Mouse (Mus musculus): ENCODE results near the gene Tnik. TPM values are rescaled to one million over a fixed set of nuclear protein-coding genes. Genes with fewer than 3 reads are reported as not detected.

Gene Tnik
- polyA plus RNA-seq, 1 experiment from 2014 or later = 114 TPM

DNA sequence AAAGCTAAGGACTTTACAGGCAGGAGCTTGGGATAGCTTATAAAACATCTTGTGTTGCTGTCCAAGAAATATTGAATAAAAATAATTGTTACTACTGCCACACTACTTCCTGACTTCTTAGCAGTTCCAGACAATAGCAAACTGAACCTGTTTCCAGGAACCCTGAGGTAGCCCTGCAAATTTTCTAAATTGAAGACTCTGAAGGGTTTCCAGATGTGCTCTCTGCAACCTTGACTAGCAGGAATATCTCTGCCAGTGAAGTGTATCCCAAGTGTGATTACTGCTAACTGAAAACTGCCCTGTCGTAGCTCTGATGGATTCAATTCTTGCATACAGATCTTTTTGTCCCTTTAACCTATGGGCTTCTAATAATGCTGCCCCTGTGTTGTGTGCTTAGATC lies 343.7 kb downstream of the Tnik start:
- Histone ChIP-seq H3K9me3 (ENCODE audit: control insufficient read depth, low read length) (no peaks in the 10 kb centered on the region), H3K27ac (replicated peaks; ENCODE audit: low read depth, low read length) (no peak overlapping the region), H3K9ac (replicated peaks; ENCODE audit: low read length) (no peak overlapping the region), H3K4me3 (replicated peaks; ENCODE audit: low read depth, low read length) (no peak overlapping the region), H3K4me1 (ENCODE audit: control insufficient read depth, insufficient read depth, low read length) (no peaks in the 10 kb centered on the region), H3K36me3 (ENCODE audit: control insufficient read depth, insufficient read depth, low read length) (peaks cover 47% of the 10 kb centered on the region), H3K27me3 (ENCODE audit: control insufficient read depth, insufficient read depth, low read length) (no peaks in the 10 kb centered on the region), H3K4me2 (ENCODE audit: low read length) (no peak overlapping the region)
- WGBS = 46% methylated on average over 1 of the region's 1 CpGs
- no peak for ATAC-seq (ENCODE audit: low FRiP score, low TSS enrichment)
- no peak for DNase-seq

DNA sequence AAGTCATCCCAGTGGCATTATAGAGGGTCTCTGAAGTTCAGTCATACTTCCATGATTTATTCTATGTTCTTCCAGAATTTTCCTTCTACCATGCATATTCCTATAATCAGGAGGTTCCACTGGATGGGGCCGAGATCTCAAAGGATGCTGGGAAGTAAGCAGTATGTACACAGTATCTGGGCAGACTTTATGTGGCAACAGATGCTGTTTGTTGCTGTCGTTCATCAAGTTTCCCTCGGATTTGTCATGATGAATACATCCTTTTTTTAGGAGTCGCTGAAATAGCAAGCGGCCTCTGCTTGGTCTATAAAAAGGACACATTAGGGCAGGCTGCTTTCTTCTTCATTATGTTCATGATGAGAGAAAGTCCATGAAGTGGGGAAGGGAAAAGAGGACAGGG lies 349.3 kb downstream of the Tnik start:
- no peak for DNase-seq
- H3K9ac ChIP-seq (replicated peaks; ENCODE audit: low read length) = no peak overlapping the region
- H3K4me3 ChIP-seq (replicated peaks; ENCODE audit: low read depth, low read length) = no peak overlapping the region
- no peaks in the 10 kb centered on the region for H3K4me1 ChIP-seq (ENCODE audit: control insufficient read depth, insufficient read depth, low read length)
- no peak for ATAC-seq (ENCODE audit: low FRiP score, low TSS enrichment)
- WGBS = 87% methylated on average over 5 of the region's 5 CpGs
- no peaks in the 10 kb centered on the region for H3K27me3 ChIP-seq (ENCODE audit: control insufficient read depth, insufficient read depth, low read length)
- no peak overlapping the region for H3K4me2 ChIP-seq (ENCODE audit: low read length)
- H3K27ac ChIP-seq (replicated peaks; ENCODE audit: low read depth, low read length) = no peak overlapping the region
- no peaks in the 10 kb centered on the region for H3K9me3 ChIP-seq (ENCODE audit: control insufficient read depth, low read length)
- peaks cover 32% of the 10 kb centered on the region for H3K36me3 ChIP-seq (ENCODE audit: control insufficient read depth, insufficient read depth, low read length)

DNA sequence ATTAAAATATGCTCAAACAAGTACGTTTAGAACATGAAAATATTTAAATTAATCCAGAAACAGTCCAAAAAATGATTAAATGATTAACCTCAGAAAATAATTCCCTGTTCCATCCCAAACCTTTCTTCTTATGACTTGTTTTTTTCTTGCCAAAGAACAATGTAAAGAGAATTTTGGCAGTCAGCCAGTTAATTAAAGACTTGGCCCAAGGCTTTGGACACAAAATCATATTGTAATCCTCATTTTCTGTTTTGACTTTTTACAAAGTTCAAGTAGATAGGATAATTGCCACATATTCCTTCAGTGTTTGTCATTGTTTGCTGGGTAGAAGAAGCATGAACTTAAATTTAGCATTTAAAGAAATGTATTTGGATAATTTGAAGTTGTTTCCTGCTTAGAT lies 353.4 kb downstream of the Tnik start:
- Histone ChIP-seq H3K27ac (replicated peaks; ENCODE audit: low read depth, low read length) (no peak overlapping the region), H3K4me1 (ENCODE audit: control insufficient read depth, insufficient read depth, low read length) (no peaks in the 10 kb centered on the region), H3K4me3 (replicated peaks; ENCODE audit: low read depth, low read length) (no peak overlapping the region), H3K9me3 (ENCODE audit: control insufficient read depth, low read length) (no peaks in the 10 kb centered on the region), H3K4me2 (ENCODE audit: low read length) (no peak overlapping the region), H3K9ac (replicated peaks; ENCODE audit: low read length) (no peak overlapping the region), H3K36me3 (ENCODE audit: control insufficient read depth, insufficient read depth, low read length) (peaks cover 26% of the 10 kb centered on the region), H3K27me3 (ENCODE audit: control insufficient read depth, insufficient read depth, low read length) (no peaks in the 10 kb centered on the region)
- peak; percentile 56 for DNase-seq
- 67% methylated on average over 1 of the region's 1 CpGs for WGBS
- no peak for ATAC-seq (ENCODE audit: low FRiP score, low TSS enrichment)

DNA sequence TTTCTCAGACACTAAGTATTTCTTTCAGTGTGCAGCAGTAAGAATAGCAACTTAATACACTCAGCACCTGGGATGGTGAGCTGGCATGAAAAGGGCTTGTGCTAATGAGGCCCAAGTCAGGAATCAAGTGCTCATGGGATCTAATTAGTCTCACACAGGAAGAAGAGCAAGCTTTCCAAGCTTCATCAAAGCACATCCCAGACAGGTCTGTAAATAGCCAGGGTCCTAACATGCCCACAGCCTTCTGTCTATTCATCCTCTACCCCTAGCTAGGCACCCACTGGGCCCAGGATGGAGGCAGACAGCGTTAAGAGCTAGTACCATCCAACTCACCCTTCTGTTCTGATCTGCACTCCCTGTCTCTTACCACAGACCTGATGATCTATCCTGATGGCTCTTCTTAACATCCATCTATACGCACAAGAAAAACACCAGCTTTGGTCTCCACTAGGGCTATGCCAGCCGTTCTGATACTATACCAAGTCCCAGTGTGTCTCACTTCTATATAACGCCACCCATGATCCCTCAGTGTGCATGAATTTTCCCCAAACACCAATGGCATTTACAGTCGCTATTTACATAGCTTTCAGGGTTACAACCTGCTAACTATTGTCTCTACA lies 354.1 kb downstream of the Tnik start:
- H3K4me3 ChIP-seq (replicated peaks; ENCODE audit: low read depth, low read length) = no peak overlapping the region
- H3K27me3 ChIP-seq (ENCODE audit: control insufficient read depth, insufficient read depth, low read length) = no peaks in the 10 kb centered on the region
- WGBS = 76% methylated on average over 5 of the region's 5 CpGs
- H3K27ac ChIP-seq (replicated peaks; ENCODE audit: low read depth, low read length) = peak overlapping the region; percentile 45
- H3K36me3 ChIP-seq (ENCODE audit: control insufficient read depth, insufficient read depth, low read length) = peaks cover 30% of the 10 kb centered on the region
- no peaks in the 10 kb centered on the region for H3K9me3 ChIP-seq (ENCODE audit: control insufficient read depth, low read length)
- ATAC-seq (ENCODE audit: low FRiP score, low TSS enrichment) (peak; percentile 64; the same call in 1 of the 2 replicates), DNase-seq (peak; percentile 66)
- no peak overlapping the region for H3K4me2 ChIP-seq (ENCODE audit: low read length)
- H3K4me1 ChIP-seq (ENCODE audit: control insufficient read depth, insufficient read depth, low read length) = no peaks in the 10 kb centered on the region
- H3K9ac ChIP-seq (replicated peaks; ENCODE audit: low read length) = no peak overlapping the region

DNA sequence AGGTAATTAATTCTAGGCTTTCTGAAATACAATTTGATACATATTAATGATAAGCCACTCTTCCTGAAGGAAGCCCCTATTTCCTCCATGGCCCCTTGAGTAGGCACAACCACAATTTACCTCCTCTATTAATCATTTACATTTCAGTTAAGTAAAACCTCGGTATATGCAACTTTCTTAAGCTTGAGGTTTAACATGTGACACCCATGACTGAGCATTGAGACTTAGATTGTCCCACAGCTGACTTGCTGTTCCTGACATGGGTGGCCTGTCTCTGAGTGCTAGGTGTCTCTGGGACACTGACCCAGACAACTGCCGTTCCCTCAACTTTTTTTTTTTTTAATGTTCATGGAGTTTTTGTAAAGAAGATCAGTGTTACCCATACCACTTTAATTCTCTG lies 358.8 kb downstream of the Tnik start:
- H3K4me3 ChIP-seq (replicated peaks; ENCODE audit: low read depth, low read length) = no peak overlapping the region
- H3K9me3 ChIP-seq (ENCODE audit: control insufficient read depth, low read length) = no peaks in the 10 kb centered on the region
- no peak overlapping the region for H3K9ac ChIP-seq (replicated peaks; ENCODE audit: low read length)
- DNase-seq = no peak
- no peak for ATAC-seq (ENCODE audit: low FRiP score, low TSS enrichment)
- no peaks in the 10 kb centered on the region for H3K27me3 ChIP-seq (ENCODE audit: control insufficient read depth, insufficient read depth, low read length)
- WGBS = 93% methylated on average over 2 of the region's 2 CpGs
- no peak overlapping the region for H3K4me2 ChIP-seq (ENCODE audit: low read length)
- peaks cover 50% of the 10 kb centered on the region for H3K36me3 ChIP-seq (ENCODE audit: control insufficient read depth, insufficient read depth, low read length)
- no peak overlapping the region for H3K27ac ChIP-seq (replicated peaks; ENCODE audit: low read depth, low read length)
- H3K4me1 ChIP-seq (ENCODE audit: control insufficient read depth, insufficient read depth, low read length) = no peaks in the 10 kb centered on the region

DNA sequence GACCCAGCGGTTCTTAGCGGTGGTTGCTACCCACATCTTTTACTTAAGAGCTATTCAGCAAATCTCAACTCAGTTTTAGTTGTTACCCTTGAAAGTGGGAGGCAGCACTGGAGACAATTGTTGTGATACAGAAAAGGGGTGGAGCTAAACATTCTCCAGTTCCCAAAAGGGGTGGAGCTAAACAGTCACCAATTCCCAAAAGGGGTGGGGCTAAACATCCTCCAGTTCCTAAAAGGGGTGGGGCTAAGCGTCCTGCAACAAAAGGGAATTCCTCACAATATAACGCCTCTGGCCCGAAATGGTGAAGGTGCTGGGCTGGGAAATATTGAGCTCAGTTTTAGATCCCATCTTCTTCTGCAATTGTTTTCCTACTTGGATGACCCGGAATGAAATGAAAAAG lies 363.8 kb downstream of the Tnik start:
- ATAC-seq (ENCODE audit: low FRiP score, low TSS enrichment) (no peak), DNase-seq (no peak)
- Histone ChIP-seq H3K4me3 (replicated peaks; ENCODE audit: low read depth, low read length) (no peak overlapping the region), H3K4me1 (ENCODE audit: control insufficient read depth, insufficient read depth, low read length) (no peaks in the 10 kb centered on the region), H3K27ac (replicated peaks; ENCODE audit: low read depth, low read length) (no peak overlapping the region), H3K4me2 (ENCODE audit: low read length) (no peak overlapping the region), H3K36me3 (ENCODE audit: control insufficient read depth, insufficient read depth, low read length) (peaks cover 73% of the 10 kb centered on the region), H3K9me3 (ENCODE audit: control insufficient read depth, low read length) (no peaks in the 10 kb centered on the region), H3K27me3 (ENCODE audit: control insufficient read depth, insufficient read depth, low read length) (no peaks in the 10 kb centered on the region), H3K9ac (replicated peaks; ENCODE audit: low read length) (no peak overlapping the region)
- 93% methylated on average over 6 of the region's 6 CpGs for WGBS

DNA sequence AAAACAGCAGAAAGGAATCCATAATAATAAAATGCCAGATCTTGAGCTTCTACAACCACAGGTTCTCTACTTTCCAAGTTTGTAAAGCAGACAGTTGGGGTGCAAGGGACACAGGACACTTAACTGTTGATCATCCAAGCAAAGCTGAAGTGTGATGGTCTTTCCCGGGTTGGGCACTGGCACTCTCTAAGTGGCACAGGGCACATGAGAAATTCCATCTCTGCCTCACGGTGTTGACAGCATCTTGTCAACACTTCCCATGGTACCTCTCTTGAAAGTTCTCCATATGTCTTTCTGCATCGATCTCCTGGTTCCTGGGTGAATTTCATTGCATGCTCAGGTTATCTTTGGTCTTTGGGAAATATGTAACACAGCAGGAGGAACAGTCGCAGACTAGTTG lies 373.8 kb downstream of the Tnik start:
- ATAC-seq (ENCODE audit: low FRiP score, low TSS enrichment) (no peak), DNase-seq (no peak)
- 94% methylated on average over 4 of the region's 4 CpGs for WGBS
- Histone ChIP-seq H3K9ac (replicated peaks; ENCODE audit: low read length) (no peak overlapping the region), H3K4me3 (replicated peaks; ENCODE audit: low read depth, low read length) (no peak overlapping the region), H3K4me1 (ENCODE audit: control insufficient read depth, insufficient read depth, low read length) (no peaks in the 10 kb centered on the region), H3K27me3 (ENCODE audit: control insufficient read depth, insufficient read depth, low read length) (no peaks in the 10 kb centered on the region), H3K4me2 (ENCODE audit: low read length) (no peak overlapping the region), H3K27ac (replicated peaks; ENCODE audit: low read depth, low read length) (no peak overlapping the region), H3K9me3 (ENCODE audit: control insufficient read depth, low read length) (no peaks in the 10 kb centered on the region), H3K36me3 (ENCODE audit: control insufficient read depth, insufficient read depth, low read length) (peaks cover 57% of the 10 kb centered on the region)

DNA sequence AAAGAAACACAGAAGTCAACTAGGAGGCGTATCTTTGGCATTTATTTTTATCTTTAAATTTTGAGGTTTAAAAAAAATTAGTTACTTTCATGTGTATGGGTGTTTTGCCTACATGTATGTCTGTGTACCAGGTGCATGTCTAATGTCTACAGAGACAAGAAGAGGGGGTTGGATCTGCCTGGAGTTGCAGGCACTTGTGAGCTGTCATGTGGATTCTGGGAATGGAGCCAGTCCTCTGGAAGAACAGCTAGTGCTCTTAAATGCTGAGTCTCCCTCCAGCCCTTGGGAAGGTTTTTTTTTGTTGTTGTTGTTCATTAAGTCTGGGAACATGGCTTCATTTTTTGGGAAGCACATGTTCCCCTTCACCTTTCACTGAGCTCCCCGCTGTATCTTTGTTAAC lies 375.9 kb downstream of the Tnik start:
- no peaks in the 10 kb centered on the region for H3K4me1 ChIP-seq (ENCODE audit: control insufficient read depth, insufficient read depth, low read length)
- H3K27ac ChIP-seq (replicated peaks; ENCODE audit: low read depth, low read length) = 0 out of 2 replicates have a peak overlapping the region, but pooled peaks have one; percentile 9
- peaks cover 50% of the 10 kb centered on the region for H3K36me3 ChIP-seq (ENCODE audit: control insufficient read depth, insufficient read depth, low read length)
- ATAC-seq (ENCODE audit: low FRiP score, low TSS enrichment) (no peak), DNase-seq (peak; percentile 42)
- no peak overlapping the region for H3K4me2 ChIP-seq (ENCODE audit: low read length)
- no peak overlapping the region for H3K9ac ChIP-seq (replicated peaks; ENCODE audit: low read length)
- 89% methylated on average over 2 of the region's 2 CpGs for WGBS
- no peaks in the 10 kb centered on the region for H3K27me3 ChIP-seq (ENCODE audit: control insufficient read depth, insufficient read depth, low read length)
- H3K9me3 ChIP-seq (ENCODE audit: control insufficient read depth, low read length) = no peaks in the 10 kb centered on the region
- H3K4me3 ChIP-seq (replicated peaks; ENCODE audit: low read depth, low read length) = no peak overlapping the region

DNA sequence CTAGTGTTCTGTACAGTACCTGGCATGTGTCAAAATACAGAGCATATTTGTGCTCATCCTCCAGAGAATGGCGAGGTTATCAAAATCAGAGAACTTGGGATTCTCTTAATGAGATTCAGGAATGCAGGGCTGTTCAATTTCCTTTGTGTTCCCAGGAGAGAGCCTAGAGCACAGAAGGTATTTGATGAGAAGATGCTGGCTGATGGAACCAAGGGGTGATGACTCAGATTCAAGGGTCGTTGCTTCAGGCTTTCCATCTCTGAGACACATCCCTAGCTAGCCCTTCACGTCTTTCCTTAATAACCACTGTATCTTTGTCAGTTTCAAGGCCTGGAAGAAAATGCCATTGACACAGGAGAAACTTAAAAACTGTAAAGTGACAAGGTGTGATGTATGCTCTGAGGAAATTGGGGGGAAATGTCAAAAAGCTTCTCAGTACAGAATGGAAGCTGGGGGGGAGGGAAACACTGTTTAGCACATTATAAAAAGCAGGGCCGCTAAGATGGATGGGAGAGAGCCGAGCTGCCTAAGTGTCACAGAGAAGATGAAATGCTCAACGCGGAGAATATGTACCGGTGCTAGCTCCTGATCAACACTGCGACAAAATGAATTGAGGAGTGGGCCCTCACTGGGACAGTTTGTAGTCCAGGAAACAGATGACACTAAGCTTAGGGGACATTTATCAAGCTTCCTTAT lies 380.4 kb downstream of the Tnik start:
- Histone ChIP-seq H3K4me2 (ENCODE audit: low read length) (no peak overlapping the region), H3K27ac (replicated peaks; ENCODE audit: low read depth, low read length) (no peak overlapping the region), H3K9me3 (ENCODE audit: control insufficient read depth, low read length) (no peaks in the 10 kb centered on the region), H3K9ac (replicated peaks; ENCODE audit: low read length) (no peak overlapping the region), H3K36me3 (ENCODE audit: control insufficient read depth, insufficient read depth, low read length) (peaks cover 55% of the 10 kb centered on the region), H3K4me1 (ENCODE audit: control insufficient read depth, insufficient read depth, low read length) (no peaks in the 10 kb centered on the region), H3K27me3 (ENCODE audit: control insufficient read depth, insufficient read depth, low read length) (no peaks in the 10 kb centered on the region), H3K4me3 (replicated peaks; ENCODE audit: low read depth, low read length) (no peak overlapping the region)
- DNase-seq = no peak
- no peak for ATAC-seq (ENCODE audit: low FRiP score, low TSS enrichment)
- WGBS = 80% methylated on average over 9 of the region's 9 CpGs
